Mouse (Mus musculus) hindbrain, embryonic 13.5 days (tissue): Measurements from ENCODE around the gene Ccdc173. TPM values are rescaled to one million over a fixed set of nuclear protein-coding genes. Genes with fewer than 3 reads are reported as not detected.
A peak's percentile ranks its signal among the peaks of the same experiment; 100 is the strongest.
"Not testable (repeated sequence)": the region's sequence is repeated elsewhere in the genome, so short reads cannot be mapped to it uniquely, and the experiment has no call there.

Source experiments
- ATAC-seq: fragments of 200-750 bp; cut with Nextera tagmentation; 2 replicates; pipeline ENCODE4 v1.8.0; 2017; ENCODE audit warnings: moderate TSS enrichment; ENCODE audit not compliant: low FRiP score
- H3K27ac ChIP-seq: fragments of 300-500 bp; sonication (generic); 2 replicates; pipeline ENCODE4 v1.5.1; 2015; ENCODE audit warnings: inconsistent platforms, mild to moderate bottlenecking, moderate library complexity
- H3K27me3 ChIP-seq: fragments of 300-500 bp; sonication (generic); 2 replicates; pipeline ENCODE4 v1.6.1; 2015; ENCODE audit warnings: mild to moderate bottlenecking, inconsistent platforms
- H3K36me3 ChIP-seq: fragments of 300-500 bp; sonication (generic); 2 replicates; pipeline ENCODE4 v1.6.1; 2015; ENCODE audit warnings: mild to moderate bottlenecking, inconsistent platforms
- H3K4me1 ChIP-seq: fragments of 300-500 bp; sonication (generic); replicated peaks from 2 replicates; pipeline ENCODE4 v1.6.1; 2015; ENCODE audit warnings: inconsistent platforms
- H3K4me2 ChIP-seq: fragments of 300-500 bp; sonication (generic); 2 replicates; pipeline ENCODE4 v1.6.1; 2015; ENCODE audit warnings: inconsistent platforms, mild to moderate bottlenecking, moderate library complexity
- H3K4me3 ChIP-seq: fragments of 300-500 bp; sonication (generic); 2 replicates; pipeline ENCODE4 v1.5.1; 2015; ENCODE audit warnings: mild to moderate bottlenecking, inconsistent platforms
- H3K9ac ChIP-seq: fragments of 300-500 bp; sonication (generic); 2 replicates; pipeline ENCODE4 v1.6.1; 2015; ENCODE audit warnings: mild to moderate bottlenecking, inconsistent platforms
- H3K9me3 ChIP-seq: fragments of 300-500 bp; sonication (generic); 2 replicates; pipeline ENCODE4 v1.6.1; 2016; ENCODE audit warnings: inconsistent platforms
- WGBS: fragments of 180-500 bp; shearing (Covaris S2); methylation state at CpG from one replicate; pipeline ENCODE4 v1.1.7; 2015; 5-methylcytosine and 5-hydroxymethylcytosine counted together
- polyA plus RNA-seq: library from polyadenylated mRNA; unstranded; fragments of >200 nt; fragmentation: Nextera tagmentation; extraction: Ambion mirVana; gene quantifications from 2 replicates; pipeline ENCODE4 v1.2.1, GENCODE M21; 2015

The Ccdc173 gene
- polyA plus RNA-seq, 1 experiment from 2014 or later, result 4.4 TPM

GRCm38 (mm10) chr2:69820201-69820600, 30.8 kb upstream of the Ccdc173 start:
- 71% methylated on average over 1 of the region's 1 CpGs for WGBS
- H3K36me3 ChIP-seq, result no peaks in the 10 kb centered on the region; the same call in 1 of the 2 replicates
- no peaks in the 10 kb centered on the region for H3K27me3 ChIP-seq
- no peak for ATAC-seq
- no peak overlapping the region for H3K4me3 ChIP-seq
- no peak overlapping the region for H3K9ac ChIP-seq
- H3K4me1 ChIP-seq, result peaks cover 26% of the 10 kb centered on the region
- H3K9me3 ChIP-seq, result no peaks in the 10 kb centered on the region
- no peak overlapping the region for H3K27ac ChIP-seq
- H3K4me2 ChIP-seq, result no peak overlapping the region

- Histone ChIP-seq H3K4me2 (no peak overlapping the region), H3K4me3 (no peak overlapping the region), H3K4me1 (peaks cover 9% of the 10 kb centered on the region), H3K9ac (no peak overlapping the region), H3K27me3 (no peaks in the 10 kb centered on the region), H3K36me3 (no peaks in the 10 kb centered on the region), H3K27ac (no peak overlapping the region), H3K9me3 (no peaks in the 10 kb centered on the region)
- 89% methylated on average over 9 of the region's 9 CpGs for WGBS
- no peak for ATAC-seq
Observed at GRCm38 (mm10) chr2:69818350-69819085, 29.1 kb upstream of the Ccdc173 start.

GRCm38 (mm10) chr2:69816575-69816974, 27.2 kb upstream of the Ccdc173 start:
- no peaks in the 10 kb centered on the region for H3K36me3 ChIP-seq
- no peak for ATAC-seq
- no peak overlapping the region for H3K4me2 ChIP-seq
- H3K9ac ChIP-seq, result no peak overlapping the region
- 88% methylated on average over 5 of the region's 5 CpGs for WGBS
- no peaks in the 10 kb centered on the region for H3K27me3 ChIP-seq
- no peak overlapping the region for H3K27ac ChIP-seq
- no peaks in the 10 kb centered on the region for H3K9me3 ChIP-seq
- peaks cover 1% of the 10 kb centered on the region for H3K4me1 ChIP-seq
- no peak overlapping the region for H3K4me3 ChIP-seq

GRCm38 (mm10) chr2:69811349-69811748, 22.0 kb upstream of the Ccdc173 start:
- not testable (repeated sequence) for H3K4me2 ChIP-seq, ATAC-seq, H3K4me1 ChIP-seq, H3K36me3 ChIP-seq, H3K4me3 ChIP-seq, H3K27me3 ChIP-seq, H3K9me3 ChIP-seq, H3K9ac ChIP-seq, H3K27ac ChIP-seq
- WGBS, result 75% methylated on average over 7 of the region's 7 CpGs

GRCm38 (mm10) chr2:69810169-69810568, 20.8 kb upstream of the Ccdc173 start:
- no peaks in the 10 kb centered on the region for H3K9me3 ChIP-seq

GRCm38 (mm10) chr2:69804663-69805062, 15.3 kb upstream of the Ccdc173 start:
- 95% methylated on average over 9 of the region's 9 CpGs for WGBS
- not testable (repeated sequence) for H3K27me3 ChIP-seq, H3K36me3 ChIP-seq, H3K4me2 ChIP-seq, H3K4me3 ChIP-seq, H3K4me1 ChIP-seq, H3K9ac ChIP-seq, H3K9me3 ChIP-seq, ATAC-seq, H3K27ac ChIP-seq

More at GRCm38 (mm10) chr2:69810169-69810568, 20.8 kb upstream of the Ccdc173 start:
- 77% methylated on average over 15 of the region's 15 CpGs for WGBS
- no peak overlapping the region for H3K4me2 ChIP-seq
- H3K36me3 ChIP-seq, result no peaks in the 10 kb centered on the region
- H3K4me1 ChIP-seq, result no peaks in the 10 kb centered on the region
- no peak overlapping the region for H3K27ac ChIP-seq
- H3K4me3 ChIP-seq, result no peak overlapping the region
- no peak for ATAC-seq
- no peaks in the 10 kb centered on the region for H3K27me3 ChIP-seq
- H3K9ac ChIP-seq, result no peak overlapping the region

GRCm38 (mm10) chr2:69803756-69804155, 14.4 kb upstream of the Ccdc173 start:
- Histone ChIP-seq H3K27me3 (no peaks in the 10 kb centered on the region), H3K36me3 (no peaks in the 10 kb centered on the region), H3K9me3 (no peaks in the 10 kb centered on the region), H3K4me3 (no peak overlapping the region), H3K4me1 (no peaks in the 10 kb centered on the region), H3K27ac (no peak overlapping the region), H3K9ac (no peak overlapping the region), H3K4me2 (no peak overlapping the region)
- WGBS, result 69% methylated on average over 8 of the region's 8 CpGs
- no peak for ATAC-seq

GRCm38 (mm10) chr2:69802911-69803312, 13.5 kb upstream of the Ccdc173 start:
- Histone ChIP-seq H3K4me1 (no peaks in the 10 kb centered on the region), H3K9me3 (no peaks in the 10 kb centered on the region), H3K36me3 (peaks cover 2% of the 10 kb centered on the region), H3K27ac (no peak overlapping the region), H3K4me3 (no peak overlapping the region), H3K9ac (no peak overlapping the region), H3K4me2 (no peak overlapping the region), H3K27me3 (no peaks in the 10 kb centered on the region)
- no peak for ATAC-seq
- 59% methylated on average over 5 of the region's 5 CpGs for WGBS

GRCm38 (mm10) chr2:69790722-69791121, 1.3 kb upstream of the Ccdc173 start:
- H3K4me3 ChIP-seq, result peak overlapping the region; percentile 70
- peaks cover 29% of the 10 kb centered on the region for H3K36me3 ChIP-seq
- no peak overlapping the region; the same call in 1 of the 2 replicates for H3K27ac ChIP-seq
- H3K9me3 ChIP-seq, result no peaks in the 10 kb centered on the region
- WGBS, result 82% methylated on average over 4 of the region's 4 CpGs
- peak overlapping the region; percentile 74 for H3K4me2 ChIP-seq
- H3K27me3 ChIP-seq, result no peaks in the 10 kb centered on the region
- H3K9ac ChIP-seq, result no peak overlapping the region
- no peak for ATAC-seq
- peaks cover 21% of the 10 kb centered on the region for H3K4me1 ChIP-seq

- no peaks in the 10 kb centered on the region for H3K9me3 ChIP-seq
- 0 out of 2 replicates have a peak, but pooled peaks have one; percentile 27 for ATAC-seq
- peak overlapping the region; percentile 74 for H3K4me2 ChIP-seq
- peaks cover 21% of the 10 kb centered on the region for H3K4me1 ChIP-seq
- peak overlapping the region; percentile 91 for H3K27ac ChIP-seq
- no peaks in the 10 kb centered on the region for H3K27me3 ChIP-seq
- peaks cover 29% of the 10 kb centered on the region for H3K36me3 ChIP-seq
- under 1% methylated on average over 10 of the region's 10 CpGs for WGBS
- H3K4me3 ChIP-seq, result peak overlapping the region; percentile 70
- peak overlapping the region; percentile 86; the same call in 1 of the 2 replicates for H3K9ac ChIP-seq
Observed at GRCm38 (mm10) chr2:69790285-69790684, 910 bp upstream of the Ccdc173 start.

- ATAC-seq, result peak; percentile 36; the same call in 1 of the 2 replicates
- Histone ChIP-seq H3K36me3 (peaks cover 21% of the 10 kb centered on the region), H3K4me3 (peak overlapping the region; percentile 70), H3K4me2 (peak overlapping the region; percentile 74), H3K4me1 (peaks cover 21% of the 10 kb centered on the region), H3K9ac (peak overlapping the region; percentile 86), H3K27me3 (no peaks in the 10 kb centered on the region), H3K27ac (peak overlapping the region; percentile 91), H3K9me3 (no peaks in the 10 kb centered on the region)
- WGBS, result 29% methylated on average over 9 of the region's 9 CpGs
Observed at GRCm38 (mm10) chr2:69788974-69789373, 401 bp downstream of the Ccdc173 start.

GRCm38 (mm10) chr2:69778836-69779177, 10.6 kb downstream of the Ccdc173 start:
- no peaks in the 10 kb centered on the region for H3K4me1 ChIP-seq
- H3K36me3 ChIP-seq, result peaks cover 49% of the 10 kb centered on the region
- 45% methylated on average over 5 of the region's 5 CpGs for WGBS
- no peak for ATAC-seq
- no peak overlapping the region for H3K4me3 ChIP-seq
- no peak overlapping the region for H3K4me2 ChIP-seq
- H3K9ac ChIP-seq, result no peak overlapping the region
- H3K27me3 ChIP-seq, result no peaks in the 10 kb centered on the region
- H3K27ac ChIP-seq, result no peak overlapping the region
- no peaks in the 10 kb centered on the region for H3K9me3 ChIP-seq
